Mouse (Mus musculus) midbrain, postnatal 0 days (tissue): ENCODE data around the gene Amz1. TPM values are rescaled to one million over a fixed set of nuclear protein-coding genes. Genes with fewer than 3 reads are reported as not detected.

Experiments used
- ATAC-seq: fragments of 200-750 bp; cut with Nextera tagmentation; 2 replicates; pipeline ENCODE4 v1.8.0; 2017; ENCODE audit warnings: moderate number of reproducible peaks, mild to moderate bottlenecking, moderate TSS enrichment, moderate library complexity; ENCODE audit not compliant: low FRiP score
- DNase-seq: peaks from one replicate; pipeline ENCODE4 v3.0.0-alpha.2; 2015; ENCODE audit warnings: low spot score
- H3K27ac ChIP-seq: fragments of 300-500 bp; sonication (generic); 2 replicates; pipeline ENCODE4 v1.5.1; 2014; ENCODE audit warnings: low read depth, mild to moderate bottlenecking, low read length, mixed read lengths
- H3K27me3 ChIP-seq: fragments of 300-500 bp; sonication (generic); 2 replicates; pipeline ENCODE4 v1.6.1; 2014; ENCODE audit warnings: low read length, control low read depth, mixed read lengths; ENCODE audit not compliant: insufficient read depth
- H3K36me3 ChIP-seq: fragments of 300-500 bp; sonication (generic); 2 replicates; pipeline ENCODE4 v1.6.1; 2014; ENCODE audit warnings: low read length, control low read depth, mixed read lengths; ENCODE audit not compliant: insufficient read depth
- H3K4me1 ChIP-seq: fragments of 300-500 bp; sonication (generic); 2 replicates; pipeline ENCODE4 v1.6.1; 2014; ENCODE audit warnings: mild to moderate bottlenecking, control low read depth, antibody characterized with exemption, low read length, mixed read lengths; ENCODE audit not compliant: insufficient read depth
- H3K4me2 ChIP-seq: fragments of 300-500 bp; sonication (generic); 2 replicates; pipeline ENCODE4 v1.6.1; 2014; ENCODE audit warnings: low read depth, mild to moderate bottlenecking, low read length, mixed read lengths; ENCODE audit not compliant: poor library complexity, severe bottlenecking
- H3K4me3 ChIP-seq: fragments of 300-500 bp; sonication (generic); 2 replicates; pipeline ENCODE4 v1.5.1; 2014; ENCODE audit warnings: low read depth, mild to moderate bottlenecking, low read length, moderate library complexity
- H3K9ac ChIP-seq: fragments of 300-500 bp; sonication (generic); replicated peaks from 2 replicates; pipeline ENCODE4 v1.6.1; 2014; ENCODE audit warnings: mild to moderate bottlenecking, low read length, moderate library complexity, mixed read lengths; ENCODE audit not compliant: poor library complexity, severe bottlenecking
- H3K9me3 ChIP-seq: fragments of 300-500 bp; sonication (generic); 2 replicates; pipeline ENCODE4 v1.6.1; 2016; ENCODE audit warnings: low read length, control low read depth
- CTCF ChIP-seq: IDR thresholded peaks from 2 replicates; pipeline ENCODE4 v1.5.1; 2016; ENCODE audit warnings: antibody characterized with exemption, mild to moderate bottlenecking
- WGBS: fragments of 180-500 bp; shearing (Covaris S2); extraction: QIAGEN DNeasy Blood & Tissue Kit; methylation state at CpG from one replicate; pipeline ENCODE4 v1.1.7; 2014; 5-methylcytosine and 5-hydroxymethylcytosine counted together
- polyA plus RNA-seq: library from polyadenylated mRNA; unstranded; fragments of >200 nt; fragmentation: Nextera tagmentation; extraction: Ambion mirVana; gene quantifications from 2 replicates; pipeline ENCODE4 v1.2.1, GENCODE M21; 2015
- total RNA-seq: library from RNA; depleted of rRNA; stranded (reverse); fragments of >200 nt; gene quantifications from 2 replicates; pipeline ENCODE4 v1.2.3, GENCODE M21; 2014

Gene Amz1
- total and polyA plus RNA-seq, 2 experiments from 2014 or later, result 14.9 to 15.6 TPM

DNA sequence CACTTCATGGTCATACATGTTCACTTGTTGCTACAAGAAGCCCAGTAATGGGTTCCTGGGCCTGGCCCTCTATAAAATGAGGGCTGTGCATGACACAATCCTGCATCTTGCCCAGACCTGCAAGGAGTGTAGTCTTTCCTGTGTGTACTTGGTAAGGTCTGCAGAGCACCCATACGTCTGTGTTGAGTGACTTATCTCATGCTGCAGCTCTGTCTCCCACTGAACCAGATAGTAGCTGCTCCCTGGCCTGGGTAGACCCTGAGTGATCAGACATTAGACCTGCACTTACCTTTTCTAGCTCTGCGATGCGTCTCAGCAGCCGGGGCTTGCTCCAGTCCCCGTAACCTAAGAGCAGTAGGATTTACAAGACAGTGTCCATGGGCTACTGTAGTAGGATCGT, 41.8 kb upstream of the Amz1 start:
- no peak for TF ChIP-seq CTCF
- Histone ChIP-seq H3K27me3 (no peaks in the 10 kb centered on the region), H3K4me1 (no peaks in the 10 kb centered on the region), H3K36me3 (peaks cover 38% of the 10 kb centered on the region), H3K4me2 (no peak overlapping the region), H3K9ac (no peak overlapping the region), H3K27ac (no peak overlapping the region), H3K9me3 (no peaks in the 10 kb centered on the region), H3K4me3 (no peak overlapping the region)
- ATAC-seq (no peak), DNase-seq (no peak)
- 94% methylated on average over 6 of the region's 6 CpGs for WGBS

DNA sequence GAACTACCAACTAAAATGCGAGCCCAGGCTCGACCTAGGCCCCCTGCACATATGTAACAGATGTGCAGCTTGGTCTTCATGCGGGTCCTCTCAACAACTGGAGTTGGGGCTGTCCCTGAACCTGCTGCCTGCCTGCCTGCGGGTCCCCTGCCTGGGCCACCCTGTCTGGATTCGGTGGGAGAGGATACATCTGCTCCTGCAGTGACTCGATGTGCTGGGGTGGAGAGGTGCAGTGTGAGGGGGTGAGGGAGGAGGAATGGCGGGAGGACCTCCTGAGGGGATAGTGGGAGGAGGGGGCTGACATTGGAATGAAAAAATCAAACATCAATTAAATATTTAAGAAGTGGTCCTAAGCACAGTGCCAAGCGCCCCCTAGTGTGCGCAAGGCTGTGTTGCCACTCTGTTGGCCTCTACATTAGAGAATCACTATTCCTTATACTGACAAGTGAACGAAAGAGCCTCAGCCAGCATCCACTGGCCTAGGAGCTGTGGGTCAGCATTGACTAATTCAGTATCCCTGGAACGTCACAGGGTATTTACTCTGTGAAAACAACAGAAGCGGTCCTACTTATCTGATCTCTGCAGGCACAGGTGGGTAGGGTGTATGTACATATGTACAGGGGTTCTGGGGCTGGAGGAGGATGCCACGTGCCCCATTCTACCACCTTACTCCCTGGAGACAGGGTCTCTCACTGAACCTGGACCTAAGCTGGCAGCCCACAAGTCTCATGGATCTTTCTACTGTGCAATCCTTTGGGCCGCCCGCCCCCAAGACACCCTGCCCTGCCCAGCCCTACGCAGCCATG, 39.4 kb upstream of the Amz1 start:
- TF ChIP-seq CTCF, result peak; percentile 88
- WGBS, result 57% methylated on average over 16 of the region's 16 CpGs
- DNase-seq, result peak; percentile 77
- Histone ChIP-seq H3K27me3 (no peaks in the 10 kb centered on the region), H3K36me3 (peaks cover 40% of the 10 kb centered on the region), H3K4me2 (no peak overlapping the region), H3K27ac (no peak overlapping the region), H3K4me3 (no peak overlapping the region), H3K9me3 (no peaks in the 10 kb centered on the region), H3K9ac (no peak overlapping the region), H3K4me1 (no peaks in the 10 kb centered on the region)
- peak; percentile 50; the same call in 1 of the 2 replicates for ATAC-seq

DNA sequence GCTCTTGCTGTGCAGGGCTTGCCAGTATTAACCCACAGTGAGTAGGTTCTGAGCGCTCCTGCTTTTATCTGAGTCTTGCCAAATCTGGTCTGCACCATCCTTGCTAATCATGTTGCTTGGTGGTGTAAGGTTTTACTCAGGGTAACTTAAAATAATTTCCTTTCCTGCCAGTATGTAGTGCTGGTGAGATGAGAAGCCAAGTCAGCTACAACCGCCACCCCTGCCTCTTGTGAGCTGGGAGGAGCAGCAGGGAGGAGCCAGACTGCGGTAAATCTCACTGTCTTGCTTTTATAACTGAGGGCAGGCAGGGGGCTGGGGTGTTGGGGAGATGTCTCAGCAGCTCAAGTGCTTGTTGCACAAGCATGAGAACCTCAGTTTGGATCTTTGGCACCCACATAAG, 35.5 kb upstream of the Amz1 start:
- Histone ChIP-seq H3K4me1 (no peaks in the 10 kb centered on the region), H3K27ac (no peak overlapping the region), H3K36me3 (peaks cover 42% of the 10 kb centered on the region), H3K9me3 (no peaks in the 10 kb centered on the region), H3K27me3 (no peaks in the 10 kb centered on the region), H3K4me2 (no peak overlapping the region), H3K4me3 (no peak overlapping the region), H3K9ac (no peak overlapping the region)
- no peak for TF ChIP-seq CTCF
- DNase-seq (no peak), ATAC-seq (no peak)
- WGBS, result 70% methylated on average over 3 of the region's 3 CpGs

DNA sequence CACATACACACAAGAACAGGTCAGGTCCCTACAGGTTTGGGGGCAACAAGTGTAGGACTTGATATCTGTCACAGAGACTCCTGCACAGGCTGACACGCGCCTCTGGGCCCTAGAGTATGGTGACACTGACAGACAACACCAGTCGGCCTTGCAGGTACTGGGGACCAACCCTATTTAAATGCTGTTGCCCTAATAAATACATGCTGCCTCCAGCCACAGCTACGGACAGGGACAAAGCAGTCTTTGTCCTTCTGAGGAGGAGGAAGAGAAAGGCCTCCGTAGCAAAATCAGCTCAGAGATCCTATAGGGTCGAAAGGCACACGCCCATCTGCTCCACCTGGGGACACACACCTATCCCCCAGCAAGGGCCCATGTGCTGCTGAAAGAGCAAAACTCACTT, 27.9 kb upstream of the Amz1 start:
- Histone ChIP-seq H3K9ac (no peak overlapping the region), H3K9me3 (no peaks in the 10 kb centered on the region), H3K27me3 (no peaks in the 10 kb centered on the region), H3K4me2 (no peak overlapping the region), H3K36me3 (peaks cover 31% of the 10 kb centered on the region), H3K4me3 (no peak overlapping the region), H3K4me1 (no peaks in the 10 kb centered on the region), H3K27ac (no peak overlapping the region)
- ATAC-seq (no peak), DNase-seq (no peak)
- 85% methylated on average over 7 of the region's 7 CpGs for WGBS
- no peak for TF ChIP-seq CTCF

DNA sequence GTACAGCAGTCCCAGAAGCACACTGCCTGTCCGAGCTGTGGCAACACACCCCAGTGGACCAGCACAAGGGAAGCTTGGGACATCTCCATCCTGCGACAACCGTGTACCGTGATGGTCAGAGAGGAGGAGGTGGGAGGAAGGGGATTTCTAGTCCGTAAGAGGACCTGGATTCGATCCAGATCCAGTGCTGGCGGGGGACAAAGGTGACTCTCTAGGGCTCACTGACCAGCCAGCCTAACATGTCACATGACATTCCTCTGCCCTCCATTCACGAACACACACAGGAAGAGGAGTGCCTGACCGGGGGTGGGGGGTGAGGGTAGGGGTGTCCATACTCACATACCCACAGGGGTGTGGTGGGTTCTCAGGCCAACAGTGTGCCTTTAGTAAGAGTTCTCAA, 24.2 kb upstream of the Amz1 start:
- ATAC-seq (no peak), DNase-seq (no peak)
- no peak for TF ChIP-seq CTCF
- Histone ChIP-seq H3K36me3 (peaks cover 20% of the 10 kb centered on the region), H3K27ac (no peak overlapping the region), H3K4me2 (no peak overlapping the region), H3K4me1 (no peaks in the 10 kb centered on the region), H3K4me3 (no peak overlapping the region), H3K9ac (no peak overlapping the region), H3K9me3 (no peaks in the 10 kb centered on the region), H3K27me3 (no peaks in the 10 kb centered on the region)
- WGBS, result 84% methylated on average over 9 of the region's 9 CpGs

DNA sequence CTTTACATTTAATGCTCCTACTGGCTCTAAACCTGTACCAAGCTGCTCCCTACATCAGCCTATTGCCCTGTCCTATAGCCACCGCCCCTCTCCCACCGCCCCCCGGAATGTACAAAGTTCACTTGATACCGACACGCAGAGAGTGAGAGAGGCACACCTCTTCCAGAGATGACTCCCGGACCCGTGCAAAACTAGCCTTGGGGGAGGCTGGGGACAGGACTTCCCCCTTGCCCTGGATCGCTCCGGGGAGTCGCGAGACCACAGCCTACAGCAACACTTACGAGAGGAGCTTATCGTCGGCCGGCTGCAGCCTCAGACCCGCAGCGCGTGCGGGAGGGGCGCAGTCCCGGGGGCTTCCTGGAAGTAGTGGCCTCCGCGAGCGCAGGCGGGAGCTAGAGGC, 22.3 kb upstream of the Amz1 start:
- ATAC-seq, result peak; percentile 7; the same call in 1 of the 2 replicates
- Histone ChIP-seq H3K27ac (peak overlapping the region; percentile 72), H3K4me1 (peaks cover 8% of the 10 kb centered on the region; the same call in 1 of the 2 replicates), H3K9ac (peak overlapping the region; percentile 66), H3K27me3 (no peaks in the 10 kb centered on the region), H3K9me3 (no peaks in the 10 kb centered on the region), H3K4me2 (peak overlapping the region; percentile 82), H3K4me3 (peak overlapping the region; percentile 70), H3K36me3 (peaks cover 14% of the 10 kb centered on the region)
- no peak for TF ChIP-seq CTCF
- under 1% methylated on average over 21 of the region's 25 CpGs for WGBS
- no peak for DNase-seq
